Mouse (Mus musculus) cerebellum, adult 2 months (tissue): ENCODE measurements around the gene Surf6.

Source experiments
- CTCF ChIP-seq: fragments of 200-500 bp; IDR thresholded peaks from 2 replicates; pipeline ENCODE4 v1.5.1; 2011; ENCODE audit warnings: low read depth, mild to moderate bottlenecking, control low read depth, low read length, moderate library complexity, borderline replicate concordance; ENCODE audit not compliant: insufficient read depth
- POLR2A ChIP-seq: fragments of 200-500 bp; IDR thresholded peaks from 2 replicates; pipeline ENCODE4 v1.6.1; 2011; ENCODE audit warnings: low read length, control low read depth, borderline replicate concordance; ENCODE audit not compliant: insufficient read depth

DNA sequence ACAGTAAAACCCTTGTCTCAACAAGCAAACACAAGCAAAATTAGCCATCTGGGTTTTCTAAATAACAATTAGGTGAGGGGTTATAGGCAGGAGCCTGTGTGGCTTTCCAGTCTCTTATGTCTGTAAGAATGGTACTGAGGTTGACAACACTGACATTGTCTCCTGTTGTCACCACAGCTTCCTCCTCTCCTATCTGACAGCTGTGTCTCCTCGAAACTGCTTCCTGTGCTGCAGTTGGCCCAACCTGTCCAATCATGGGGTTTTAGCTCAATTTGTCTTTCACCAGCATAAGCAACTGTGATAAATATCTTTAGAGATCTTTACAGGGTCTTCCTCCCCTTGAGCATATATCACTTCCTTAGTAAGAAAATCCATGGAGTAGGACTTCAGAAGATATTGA, 33.7 kb upstream of the Surf6 start:
- no peak for TF ChIP-seq CTCF
- no peak for TF ChIP-seq POLR2A
